In the genomic region with DNA sequence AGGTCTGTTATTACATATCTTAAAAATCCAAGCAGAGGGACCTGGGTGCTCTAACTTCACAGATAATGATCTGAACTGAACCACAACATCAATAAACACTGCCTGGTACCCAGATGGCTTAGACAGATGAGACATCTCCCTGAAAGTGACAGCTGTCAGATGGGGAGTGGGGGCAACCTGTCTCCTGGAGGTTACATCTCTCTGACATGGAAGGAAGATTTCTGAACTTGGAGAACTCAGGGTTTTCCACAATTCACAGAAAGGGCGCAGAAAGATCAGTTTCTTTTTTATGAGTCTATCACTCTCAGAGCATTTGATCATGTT, we compare ENCODE assay signal across 18 mouse cellular contexts. TPM values are rescaled to one million over a fixed set of nuclear protein-coding genes. Genes with fewer than 3 reads are reported as not detected.
"Had no signal": no experiment of that assay in that cellular context is flagged by ENCODE, and none has a peak within 500 bp of the region (broad histone marks: within the 10 kb centered on the region; RNA-seq: fewer than 3 reads in every experiment).

No protein-coding gene starts in this region.

- H3K36me3 ChIP-seq: limb, embryonic 15.5 days; liver, embryonic 13.5 days; midbrain, embryonic 12.5 days; neural tube, embryonic 12.5 days had no signal

- H3K27me3 ChIP-seq: limb, embryonic 15.5 days; liver, embryonic 13.5 days; midbrain, embryonic 12.5 days; neural tube, embryonic 12.5 days had no signal

- H3K4me2 ChIP-seq: limb, embryonic 15.5 days; liver, embryonic 13.5 days; midbrain, embryonic 12.5 days; neural tube, embryonic 12.5 days had no signal

- H3K4me3 ChIP-seq: left cerebral cortex, adult 2 months; limb, embryonic 15.5 days; liver, embryonic 13.5 days; midbrain, embryonic 12.5 days; neural tube, embryonic 12.5 days had no signal

- H3K9ac ChIP-seq: limb, embryonic 15.5 days; liver, embryonic 13.5 days; midbrain, embryonic 12.5 days; neural tube, embryonic 12.5 days had no signal

- H3K4me1 ChIP-seq: limb, embryonic 15.5 days; midbrain, embryonic 12.5 days; neural tube, embryonic 12.5 days had no signal

- H3K9me3 ChIP-seq: limb, embryonic 15.5 days; liver, embryonic 13.5 days; midbrain, embryonic 12.5 days; neural tube, embryonic 12.5 days had no signal

- DNase-seq: kidney, adult 11 months; kidney, adult 9 months; kidney, postnatal 36 days; layer of hippocampus, adult 9-11 months; liver, embryonic 13.5 days; lung, adult 18-20 months; right cerebral cortex, postnatal 4 days; spleen, adult 18-20 months had no signal

- H3K27ac ChIP-seq: kidney, postnatal 0 days; left cerebral cortex, adult 2 months; limb, embryonic 15.5 days; liver, embryonic 13.5 days; midbrain, embryonic 12.5 days; neural tube, embryonic 12.5 days; stomach, postnatal 0 days had no signal

RNA-seq across cellular contexts. Expression of gene Il2ra, which starts 20.3 kb away (rescaled TPM):
- polyA plus RNA-seq: intestine, embryonic 14.5 days; kidney, postnatal 0 days; limb, embryonic 11.5 days; limb, embryonic 15.5 days; liver, embryonic 13.5 days; midbrain, postnatal 0 days; neural tube, embryonic 12.5 days; stomach, postnatal 0 days had no signal

RNA-seq across cellular contexts. Expression of gene Gm17490, which starts 36.8 kb away (rescaled TPM):
- polyA plus RNA-seq: intestine, embryonic 14.5 days; kidney, postnatal 0 days; limb, embryonic 11.5 days; limb, embryonic 15.5 days; liver, embryonic 13.5 days; lung, embryonic 16.5 days; midbrain, embryonic 12.5 days; midbrain, postnatal 0 days; neural tube, embryonic 12.5 days; stomach, postnatal 0 days had no signal
